Mouse (Mus musculus): ENCODE measurements around the gene Plekhg3. TPM values are rescaled to one million over a fixed set of nuclear protein-coding genes. Genes with fewer than 3 reads are reported as not detected.
A peak's percentile ranks its signal among the peaks of the same experiment; 100 is the strongest.

Gene Plekhg3
- total and polyA plus RNA-seq, 2 experiments from 2014 or later = 1.2 to 6.2 TPM

GRCm38 (mm10) chr12:76541475-76541874, 10.8 kb downstream of the Plekhg3 start:
- Histone ChIP-seq H3K4me1 (ENCODE audit: insufficient read depth, low read length) (no peaks in the 10 kb centered on the region), H3K36me3 (ENCODE audit: insufficient read depth, low read length) (no peaks in the 10 kb centered on the region), H3K27me3 (ENCODE audit: insufficient read depth, low read length) (peaks cover 6% of the 10 kb centered on the region), H3K4me2 (ENCODE audit: low read depth, low read length, poor library complexity, severe bottlenecking) (no peak overlapping the region), H3K9me3 (ENCODE audit: low read length) (no peaks in the 10 kb centered on the region), H3K9ac (replicated peaks; ENCODE audit: low read length, poor library complexity, severe bottlenecking) (no peak overlapping the region), H3K4me3 (ENCODE audit: low read depth, low read length) (no peak overlapping the region), H3K27ac (ENCODE audit: low read depth, low read length) (no peak overlapping the region)
- DNase-seq (ENCODE audit: low spot score) (no peak), ATAC-seq (ENCODE audit: low FRiP score) (no peak)
- WGBS = 40% methylated on average over 8 of the region's 8 CpGs
- no peak for TF ChIP-seq CTCF (IDR thresholded peaks at IDR 0.05)

GRCm38 (mm10) chr12:76541879-76542278, 11.2 kb downstream of the Plekhg3 start:
- WGBS = 76% methylated on average over 6 of the region's 6 CpGs
- no peak for ATAC-seq (ENCODE audit: low FRiP score)

DNA sequence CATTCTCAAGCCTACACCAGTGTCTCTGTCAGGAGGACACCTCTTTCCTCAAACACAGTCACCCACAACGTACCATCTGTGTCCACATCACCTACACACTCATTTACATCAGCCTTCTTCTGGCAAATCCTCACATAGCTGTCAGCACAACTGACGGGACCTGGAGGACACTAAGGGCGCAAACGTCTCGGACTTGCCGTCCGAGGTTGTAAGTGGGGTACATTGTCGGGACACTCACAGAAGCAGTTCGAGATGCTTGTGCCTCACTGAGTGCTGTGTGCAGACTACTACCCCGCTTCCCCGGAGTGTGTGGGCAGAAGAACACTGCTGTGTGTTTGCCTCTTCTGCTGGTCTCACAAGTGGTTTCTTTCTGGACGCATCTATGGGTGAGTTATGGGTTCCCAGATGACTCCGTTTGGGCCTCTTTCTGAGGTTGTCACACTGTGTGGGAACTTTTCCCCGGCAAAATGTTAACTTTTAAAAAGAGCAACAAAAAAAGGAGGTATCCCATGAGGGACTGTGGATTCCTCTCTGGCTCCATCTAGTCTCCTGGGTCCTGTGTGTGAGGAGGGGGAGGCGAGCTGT, 15.2 kb downstream of the Plekhg3 start:
- H3K36me3 ChIP-seq (ENCODE audit: insufficient read depth, low read length) = no peaks in the 10 kb centered on the region
- H3K4me3 ChIP-seq (ENCODE audit: low read depth, low read length) = no peak overlapping the region
- peaks cover 12% of the 10 kb centered on the region for H3K27me3 ChIP-seq (ENCODE audit: insufficient read depth, low read length)
- H3K9ac ChIP-seq (replicated peaks; ENCODE audit: low read length, poor library complexity, severe bottlenecking) = no peak overlapping the region
- ATAC-seq (ENCODE audit: low FRiP score) (no peak), DNase-seq (ENCODE audit: low spot score) (no peak)
- no peak for TF ChIP-seq CTCF (IDR thresholded peaks at IDR 0.05)
- H3K4me2 ChIP-seq (ENCODE audit: low read depth, low read length, poor library complexity, severe bottlenecking) = no peak overlapping the region
- WGBS = 67% methylated on average over 15 of the region's 15 CpGs
- H3K4me1 ChIP-seq (ENCODE audit: insufficient read depth, low read length) = no peaks in the 10 kb centered on the region
- H3K9me3 ChIP-seq (ENCODE audit: low read length) = no peaks in the 10 kb centered on the region
- no peak overlapping the region for H3K27ac ChIP-seq (ENCODE audit: low read depth, low read length)

More at GRCm38 (mm10) chr12:76541879-76542278, 11.2 kb downstream of the Plekhg3 start:
- H3K9ac ChIP-seq (replicated peaks; ENCODE audit: low read length, poor library complexity, severe bottlenecking) = no peak overlapping the region
- TF ChIP-seq CTCF (IDR thresholded peaks at IDR 0.05) = no peak
- no peak overlapping the region for H3K4me3 ChIP-seq (ENCODE audit: low read depth, low read length)
- no peaks in the 10 kb centered on the region for H3K4me1 ChIP-seq (ENCODE audit: insufficient read depth, low read length)
- H3K27ac ChIP-seq (ENCODE audit: low read depth, low read length) = no peak overlapping the region
- no peaks in the 10 kb centered on the region for H3K36me3 ChIP-seq (ENCODE audit: insufficient read depth, low read length)
- DNase-seq (ENCODE audit: low spot score) = no peak
- H3K27me3 ChIP-seq (ENCODE audit: insufficient read depth, low read length) = peaks cover 6% of the 10 kb centered on the region
- no peaks in the 10 kb centered on the region for H3K9me3 ChIP-seq (ENCODE audit: low read length)
- no peak overlapping the region for H3K4me2 ChIP-seq (ENCODE audit: low read depth, low read length, poor library complexity, severe bottlenecking)

DNA sequence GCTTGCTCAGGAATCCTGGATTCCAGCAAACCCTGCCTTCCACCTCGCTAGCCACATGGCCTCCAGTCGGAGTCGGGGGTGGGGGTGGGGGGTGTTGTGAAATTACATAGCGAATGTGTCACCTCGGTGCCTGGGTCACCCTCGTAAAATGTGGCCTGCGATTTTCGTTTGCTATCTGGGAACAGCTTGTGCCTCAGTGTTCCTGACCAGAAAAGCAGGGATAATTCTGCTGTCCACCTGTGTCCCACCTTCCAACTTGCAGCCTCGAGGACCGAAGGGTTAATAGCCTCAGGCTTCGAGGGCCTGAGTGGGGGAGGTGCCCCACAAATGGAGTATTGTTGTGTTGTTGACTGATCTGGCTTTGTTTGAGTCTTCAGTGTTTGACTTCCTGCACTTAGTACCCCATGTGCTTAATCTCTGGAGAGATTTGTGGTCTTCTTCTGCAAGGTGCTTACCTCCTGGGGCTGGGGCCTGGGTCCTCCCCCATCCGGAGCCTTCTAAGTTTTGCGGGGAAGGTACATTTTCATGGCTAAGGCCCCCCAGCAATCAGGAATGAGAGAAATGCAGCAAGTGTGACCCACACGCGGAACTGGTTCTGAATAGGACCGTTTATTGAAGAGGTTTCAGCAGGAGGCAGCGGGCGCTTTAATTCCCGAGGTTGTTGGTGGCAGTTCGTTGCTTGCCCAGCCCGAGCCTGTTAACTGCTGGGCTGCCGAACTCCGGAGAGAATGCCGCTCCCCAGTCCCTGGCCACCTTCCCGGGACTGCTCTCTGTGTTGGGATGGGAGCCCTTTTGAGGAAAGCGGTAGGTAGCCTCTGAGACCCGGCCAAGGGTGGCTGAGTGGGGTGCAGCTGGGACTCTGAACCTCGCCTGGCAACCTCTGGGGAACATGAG, 15.9 kb downstream of the Plekhg3 start:
- Histone ChIP-seq H3K9me3 (ENCODE audit: low read length) (no peaks in the 10 kb centered on the region), H3K36me3 (ENCODE audit: insufficient read depth, low read length) (no peaks in the 10 kb centered on the region), H3K4me2 (ENCODE audit: low read depth, low read length, poor library complexity, severe bottlenecking) (peak overlapping the region; percentile 33), H3K4me3 (ENCODE audit: low read depth, low read length) (peak overlapping the region; percentile 0; the same call in 1 of the 2 replicates), H3K9ac (replicated peaks; ENCODE audit: low read length, poor library complexity, severe bottlenecking) (no peak overlapping the region), H3K27me3 (ENCODE audit: insufficient read depth, low read length) (peaks cover 12% of the 10 kb centered on the region), H3K4me1 (ENCODE audit: insufficient read depth, low read length) (no peaks in the 10 kb centered on the region), H3K27ac (ENCODE audit: low read depth, low read length) (no peak overlapping the region)
- peak; percentile 62 for DNase-seq (ENCODE audit: low spot score)
- ATAC-seq (ENCODE audit: low FRiP score) = 0 out of 2 replicates have a peak, but pooled peaks have one; percentile 27
- TF ChIP-seq CTCF (IDR thresholded peaks at IDR 0.05) = no peak
- WGBS = 8% methylated on average over 28 of the region's 28 CpGs

DNA sequence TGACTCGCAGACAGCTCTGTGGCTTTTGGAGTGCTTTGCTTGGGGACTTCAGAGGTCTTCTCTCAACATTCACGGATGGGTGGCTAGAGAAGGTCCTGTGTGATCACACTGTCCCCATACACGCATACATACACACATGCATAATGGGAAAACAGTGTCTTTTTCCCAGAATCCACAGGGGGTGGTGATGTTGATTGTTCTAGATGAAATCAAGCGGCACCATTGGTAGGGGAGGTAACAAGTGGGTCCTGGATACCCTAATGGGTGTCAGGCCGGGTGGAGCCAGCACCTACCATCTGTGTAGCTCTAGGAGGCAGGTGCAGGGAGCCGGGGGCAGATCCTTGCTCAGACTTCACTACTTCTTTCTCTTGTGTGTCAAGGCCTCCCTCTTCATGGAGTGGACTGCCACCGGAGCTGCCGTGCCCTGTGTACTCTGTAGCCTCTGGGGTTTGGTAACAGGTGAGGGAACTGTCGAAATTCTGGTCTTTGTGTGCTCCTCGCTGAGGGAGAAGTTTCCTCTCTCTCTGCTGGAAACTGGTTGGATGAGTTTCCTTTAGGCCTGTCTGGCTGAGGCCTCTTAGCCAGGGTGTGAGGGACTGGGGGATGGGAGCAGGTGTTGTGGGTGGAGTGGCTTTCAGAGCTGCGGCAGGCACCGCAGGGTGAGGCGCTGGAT, 16.9 kb downstream of the Plekhg3 start:
- 35% methylated on average over 13 of the region's 13 CpGs for WGBS
- H3K36me3 ChIP-seq (ENCODE audit: insufficient read depth, low read length) = no peaks in the 10 kb centered on the region
- H3K9me3 ChIP-seq (ENCODE audit: low read length) = no peaks in the 10 kb centered on the region
- H3K27ac ChIP-seq (ENCODE audit: low read depth, low read length) = no peak overlapping the region
- TF ChIP-seq CTCF (IDR thresholded peaks at IDR 0.05) = no peak
- no peak for DNase-seq (ENCODE audit: low spot score)
- ATAC-seq (ENCODE audit: low FRiP score) = no peak
- no peak overlapping the region for H3K9ac ChIP-seq (replicated peaks; ENCODE audit: low read length, poor library complexity, severe bottlenecking)
- no peaks in the 10 kb centered on the region for H3K4me1 ChIP-seq (ENCODE audit: insufficient read depth, low read length)
- no peak overlapping the region for H3K4me3 ChIP-seq (ENCODE audit: low read depth, low read length)
- H3K4me2 ChIP-seq (ENCODE audit: low read depth, low read length, poor library complexity, severe bottlenecking) = peak overlapping the region; percentile 33; the same call in 1 of the 2 replicates
- peaks cover 12% of the 10 kb centered on the region for H3K27me3 ChIP-seq (ENCODE audit: insufficient read depth, low read length)
